Mouse (Mus musculus) retina, adult 2 months (tissue): ENCODE results near the gene Usp39.

Source experiments
- DNase-seq: peaks from one replicate; pipeline ENCODE4 v3.0.0-alpha.2; 2012; ENCODE audit warnings: low read depth, low spot score

Usp39 gene

DNA sequence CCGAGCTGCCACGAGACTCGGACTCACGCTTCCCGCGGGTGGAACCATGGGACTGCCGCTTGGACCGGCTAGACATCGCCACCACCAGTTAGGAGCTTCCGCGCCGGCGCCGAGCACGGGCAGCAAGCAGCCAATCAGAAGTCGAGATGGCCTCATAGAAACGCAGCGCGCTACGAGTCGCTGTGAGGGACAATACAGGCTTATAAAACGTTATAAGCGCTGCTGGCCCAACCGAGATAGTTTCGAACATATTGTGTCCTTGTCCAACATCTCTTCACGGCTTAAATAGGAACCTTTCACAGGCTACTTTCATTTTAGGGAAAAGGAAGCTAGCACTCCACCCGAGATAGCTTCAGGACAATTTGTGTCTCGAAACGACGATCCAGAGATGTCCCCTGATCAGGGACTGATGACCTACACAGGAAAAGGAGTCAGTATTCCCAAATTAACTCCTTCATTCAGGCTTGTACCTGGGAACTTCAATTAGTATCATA lies at the start of gene Usp39:
Usp39 (minus strand) TSS at position 111 of the 494 bp plus-strand sequence.
- peak; percentile 91 for DNase-seq

DNA sequence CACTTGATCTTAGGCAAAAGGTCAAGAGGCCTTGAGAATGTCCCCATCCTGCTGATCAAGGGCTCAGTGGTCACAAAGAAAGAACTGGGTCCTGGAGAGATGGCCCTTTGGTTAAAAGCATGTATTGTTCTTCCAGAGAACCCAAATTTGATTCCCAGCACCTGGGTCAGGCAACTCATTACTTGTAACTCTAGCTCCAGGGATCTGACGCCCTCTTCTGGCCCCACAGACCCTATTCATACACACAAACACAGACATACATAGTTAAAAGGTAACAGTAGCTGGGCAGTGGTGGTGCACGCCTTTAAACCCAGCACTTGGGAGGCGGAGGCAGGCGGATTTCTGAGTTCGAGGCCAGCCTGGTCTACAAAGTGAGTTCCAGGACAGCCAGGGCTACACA lies 47.4 kb upstream of the Usp39 start:
- no peak for DNase-seq

DNA sequence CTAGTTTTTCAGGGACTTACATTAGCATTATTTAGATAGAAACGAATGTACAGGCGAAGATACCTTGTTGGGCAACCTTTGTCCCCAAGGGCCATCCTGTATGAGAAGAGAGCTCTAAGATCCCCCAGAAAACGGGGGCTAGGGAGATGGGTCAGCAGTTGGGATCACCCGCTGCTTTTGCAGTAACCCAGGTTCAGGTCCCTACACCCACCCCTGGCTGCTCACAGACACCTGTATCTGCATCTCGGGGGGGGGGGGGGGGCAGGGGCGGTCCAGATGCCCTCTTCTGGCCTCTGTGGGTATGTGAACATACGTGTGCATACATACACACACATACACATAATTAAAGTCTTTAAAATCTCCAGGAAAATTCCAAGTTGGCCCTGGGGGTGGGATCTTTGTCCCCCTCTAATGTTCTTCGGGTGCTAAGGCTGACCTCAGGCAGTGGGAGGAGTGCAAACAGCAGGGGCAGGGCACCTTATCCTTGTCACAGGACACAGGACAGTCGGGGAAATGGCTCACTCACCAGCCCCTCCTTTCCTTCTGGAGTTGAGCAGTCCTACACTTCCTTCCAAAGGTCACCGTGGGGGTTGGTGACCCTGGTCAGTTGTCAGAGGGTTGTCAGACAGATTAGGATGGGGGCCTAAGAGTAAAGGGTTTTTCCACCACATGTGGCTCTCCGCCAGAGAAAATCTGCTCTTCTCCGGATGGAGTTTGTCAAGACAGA lies 46.0 kb upstream of the Usp39 start:
- DNase-seq, result no peak

DNA sequence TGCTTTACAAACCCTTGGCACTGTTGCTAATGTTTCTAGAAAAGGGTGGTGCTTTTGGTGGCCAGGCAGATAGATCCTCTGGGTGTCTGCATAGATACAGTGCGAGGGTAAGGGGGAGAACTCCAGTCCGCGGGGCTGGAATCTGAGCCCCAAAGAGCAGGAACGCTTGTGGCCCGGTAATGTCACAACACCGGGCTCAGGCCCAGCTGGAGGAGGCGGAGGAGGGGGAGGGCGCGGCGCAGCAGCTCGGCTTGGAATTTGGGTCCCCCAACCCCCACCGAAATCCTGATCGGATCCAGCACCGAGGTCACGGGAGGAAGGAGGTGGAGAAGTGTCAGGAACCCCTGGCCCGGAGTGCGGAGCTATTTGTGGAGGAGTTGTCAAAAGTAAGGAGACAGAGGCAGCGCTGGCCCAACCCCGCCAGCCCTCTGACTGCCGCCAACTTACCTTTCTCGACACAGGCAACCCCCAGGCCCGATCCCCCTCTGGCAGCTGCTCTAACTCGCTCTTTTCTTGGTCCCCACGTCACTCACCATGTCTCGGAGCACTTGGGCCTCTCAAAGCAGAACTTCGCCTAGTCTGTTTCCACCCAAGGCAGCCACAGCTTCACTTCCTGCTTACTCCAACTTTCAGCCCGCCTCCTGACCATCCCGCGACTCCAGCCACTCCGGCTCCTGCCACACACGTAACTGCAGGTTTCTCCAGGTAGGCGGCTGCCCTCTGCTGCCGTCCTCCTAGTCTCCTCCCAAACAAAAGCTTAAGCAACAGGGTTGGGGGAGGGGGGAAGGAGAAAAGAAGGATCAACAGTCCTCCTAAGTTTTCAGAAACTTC lies 45.2 kb upstream of the Usp39 start, which contains the start of gene Vamp8:
Vamp8 (minus strand) TSS at position 763 of the 831 bp plus-strand sequence.
- peak; percentile 45 for DNase-seq

DNA sequence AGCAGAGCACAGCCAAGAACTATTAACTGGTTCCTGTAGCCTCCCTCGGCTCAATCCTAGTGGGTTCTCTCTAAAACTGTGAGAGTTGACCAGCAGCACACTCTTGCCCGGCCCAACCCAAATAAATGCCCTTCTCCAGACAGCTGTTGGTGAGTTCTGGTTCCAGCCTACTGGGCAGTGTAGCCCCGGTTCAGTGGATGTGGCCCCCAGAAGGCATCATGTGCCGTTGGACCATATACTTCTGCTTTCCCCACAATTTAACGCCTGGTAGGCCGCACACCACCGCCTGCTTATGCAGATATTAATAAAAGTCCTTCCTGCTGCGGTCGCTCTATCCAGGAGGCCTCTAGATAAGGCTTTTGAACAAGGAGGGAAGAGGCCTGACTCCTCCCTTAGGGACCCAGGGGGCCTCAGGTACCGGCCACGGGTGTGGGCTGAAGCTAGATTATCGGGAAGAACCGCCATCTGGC lies 44.5 kb upstream of the Usp39 start:
- DNase-seq, result no peak

DNA sequence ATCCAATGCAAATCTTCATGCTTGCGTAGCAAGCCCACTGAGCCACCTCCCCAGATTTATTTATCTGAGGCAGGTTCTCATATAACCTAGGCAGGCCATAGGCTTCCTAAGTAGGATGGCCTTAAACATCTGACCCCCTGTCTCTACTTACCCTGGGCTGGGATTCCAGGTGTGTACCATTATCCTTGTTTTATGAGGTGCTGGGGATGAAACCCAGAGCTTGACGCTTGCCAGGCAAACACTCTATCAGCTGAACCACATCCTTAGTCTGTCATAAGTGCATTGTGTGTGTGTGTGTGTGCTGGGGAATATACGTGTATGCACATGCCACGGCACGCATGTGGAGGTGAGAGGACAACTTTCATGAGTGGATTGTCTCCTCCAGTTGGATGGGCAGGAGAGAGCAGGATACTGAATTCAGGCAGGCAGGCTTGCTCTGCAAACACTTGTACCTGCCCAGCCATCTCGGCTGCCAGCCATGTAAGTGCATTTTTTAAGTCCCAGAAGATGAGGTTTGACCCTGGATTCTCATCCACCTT lies 43.9 kb upstream of the Usp39 start:
- no peak for DNase-seq

DNA sequence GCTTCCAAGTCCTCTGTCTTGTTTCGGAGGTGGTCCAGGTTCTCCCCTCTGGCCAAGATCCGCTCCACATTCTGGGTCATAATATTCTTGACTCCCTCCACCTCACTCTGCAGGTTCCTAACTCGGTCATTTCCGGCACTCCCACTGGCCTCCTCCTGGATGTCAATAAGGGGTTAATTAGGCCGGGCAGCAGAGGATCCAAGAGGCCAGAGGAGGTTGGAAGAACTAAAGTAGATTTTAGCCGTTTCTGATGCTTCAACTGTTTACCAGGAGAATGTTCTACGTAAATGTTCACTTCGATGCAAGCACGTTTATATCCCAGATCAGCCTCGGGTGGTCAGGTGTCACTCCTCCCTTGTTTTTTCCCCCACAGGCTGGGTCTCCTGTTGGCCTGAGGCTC lies 43.3 kb upstream of the Usp39 start:
- no peak for DNase-seq

DNA sequence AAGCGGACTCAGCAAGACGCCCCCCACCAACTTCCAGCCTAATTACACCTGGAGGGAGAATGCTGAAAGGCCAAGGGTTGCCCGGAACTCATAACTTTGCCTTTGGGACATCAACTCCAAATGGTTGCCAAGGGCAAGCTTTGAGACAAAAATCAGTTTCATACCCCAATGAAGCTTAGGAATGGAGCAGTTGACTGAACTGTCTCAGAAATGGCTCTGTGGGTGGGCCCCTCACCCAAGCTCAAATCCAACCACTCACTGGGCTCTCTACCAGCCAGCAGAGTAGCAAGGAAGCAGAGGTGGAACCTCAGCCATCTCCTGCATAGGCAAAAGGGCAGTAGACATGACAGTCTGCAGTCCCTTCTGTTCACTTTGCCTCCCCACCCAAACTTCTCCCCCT lies 42.8 kb upstream of the Usp39 start:
- no peak for DNase-seq

DNA sequence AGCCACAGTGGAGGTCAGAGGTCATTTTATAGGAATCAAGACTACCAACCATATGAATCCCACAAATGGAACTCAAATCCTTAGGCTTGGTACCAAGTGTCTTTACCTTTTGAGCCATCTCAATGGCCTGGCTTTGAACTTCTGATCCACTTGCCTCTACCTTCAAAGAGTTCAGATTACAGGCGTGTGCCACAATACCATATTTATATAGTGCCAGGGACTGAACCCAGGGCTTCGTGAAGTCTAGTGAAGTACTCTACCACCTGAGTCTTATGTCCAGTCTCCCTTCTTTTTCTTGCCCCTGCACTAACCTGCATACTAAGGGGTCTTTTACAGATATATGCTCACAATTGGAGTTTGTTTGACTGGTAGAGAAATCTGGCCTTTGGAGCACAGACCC lies 41.6 kb upstream of the Usp39 start:
- DNase-seq, result no peak

DNA sequence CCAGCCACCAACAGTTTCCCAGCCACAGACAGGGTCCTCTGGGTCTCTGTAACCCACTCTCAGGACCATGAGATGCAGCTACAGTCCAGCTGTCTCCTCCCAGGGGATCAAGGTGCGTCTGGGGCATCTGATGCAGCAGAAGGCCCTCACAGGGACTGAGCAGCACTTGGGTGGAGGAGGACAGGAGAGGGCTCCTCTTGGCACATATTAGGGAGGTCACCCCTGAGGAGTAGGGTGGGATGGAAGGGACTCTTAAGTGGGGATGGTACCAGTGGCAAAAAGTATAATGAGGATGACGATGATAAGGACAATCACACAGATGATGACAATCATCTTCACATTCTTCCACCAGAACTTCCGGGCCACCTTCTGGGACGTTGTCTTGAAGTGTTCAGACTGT lies 40.3 kb upstream of the Usp39 start:
- DNase-seq, result no peak

DNA sequence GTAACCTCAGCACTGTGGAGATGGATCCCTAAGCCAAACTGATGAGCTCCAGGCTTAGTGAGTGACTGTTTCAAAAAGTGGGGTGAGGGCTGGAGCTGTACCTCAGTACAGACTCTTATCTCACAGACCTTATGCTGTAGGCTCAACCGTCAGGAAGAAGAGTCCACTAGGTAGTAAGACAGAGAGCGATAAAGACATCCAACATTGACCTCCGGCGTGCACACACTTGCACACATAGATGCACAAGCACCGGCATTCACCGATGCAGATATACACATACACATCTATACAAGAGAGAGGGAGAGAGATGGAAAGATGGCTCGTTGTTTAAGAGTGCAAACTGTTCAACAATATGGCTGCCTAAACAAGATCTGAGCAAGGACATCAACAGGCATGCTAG lies 39.0 kb upstream of the Usp39 start:
- DNase-seq, result no peak

DNA sequence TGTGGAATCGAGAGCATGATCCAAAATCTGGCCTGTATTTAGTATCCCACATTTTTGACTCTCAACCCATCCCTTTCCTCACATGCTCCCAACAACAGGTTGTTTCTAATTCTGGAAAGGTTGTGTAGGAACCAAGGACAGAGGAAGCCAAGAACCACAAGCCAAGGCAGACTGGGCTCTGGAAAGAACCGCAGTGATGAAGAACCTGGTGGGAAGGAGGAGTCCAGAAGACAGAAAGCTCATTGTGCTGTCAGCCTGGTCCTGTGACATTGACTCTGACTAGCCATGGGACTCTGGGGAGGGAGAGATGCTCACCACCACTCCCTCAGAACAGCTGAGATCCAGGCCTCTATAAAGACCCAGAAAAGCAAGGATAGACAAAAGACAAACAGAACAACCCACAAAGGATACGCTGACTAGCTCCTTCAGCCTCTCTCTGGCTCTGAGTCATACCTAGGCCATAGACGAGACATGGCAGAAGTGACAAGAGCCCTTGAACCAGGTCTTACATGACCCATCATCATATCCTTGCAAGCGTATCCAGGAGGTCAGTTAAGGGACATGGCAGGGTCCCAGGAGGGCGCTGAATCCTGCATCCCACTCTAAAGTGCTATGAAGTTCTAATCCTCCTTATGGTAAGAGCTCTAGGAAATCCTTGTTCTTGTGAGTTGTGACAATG lies 38.3 kb upstream of the Usp39 start:
- no peak for DNase-seq

DNA sequence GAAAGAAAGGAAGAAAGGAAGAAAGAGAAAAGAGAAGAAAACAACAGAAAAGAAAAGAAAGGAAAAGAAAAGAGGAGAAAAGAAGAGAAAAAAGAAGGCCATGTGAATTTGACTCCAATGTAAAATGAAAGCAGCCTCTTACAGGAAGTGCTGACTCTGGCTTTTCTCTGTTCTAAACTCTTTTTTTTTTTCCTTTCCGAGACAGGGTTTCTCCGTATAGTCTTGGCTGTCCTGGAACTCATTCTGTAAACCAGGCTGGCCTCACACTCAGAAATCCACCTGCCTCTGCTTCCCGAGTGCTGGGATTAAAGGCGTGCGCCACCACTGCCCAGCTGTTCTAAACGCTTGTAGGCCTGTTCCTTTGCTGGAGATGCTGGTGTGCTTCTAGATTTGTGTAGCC lies 37.5 kb upstream of the Usp39 start:
- no peak for DNase-seq

DNA sequence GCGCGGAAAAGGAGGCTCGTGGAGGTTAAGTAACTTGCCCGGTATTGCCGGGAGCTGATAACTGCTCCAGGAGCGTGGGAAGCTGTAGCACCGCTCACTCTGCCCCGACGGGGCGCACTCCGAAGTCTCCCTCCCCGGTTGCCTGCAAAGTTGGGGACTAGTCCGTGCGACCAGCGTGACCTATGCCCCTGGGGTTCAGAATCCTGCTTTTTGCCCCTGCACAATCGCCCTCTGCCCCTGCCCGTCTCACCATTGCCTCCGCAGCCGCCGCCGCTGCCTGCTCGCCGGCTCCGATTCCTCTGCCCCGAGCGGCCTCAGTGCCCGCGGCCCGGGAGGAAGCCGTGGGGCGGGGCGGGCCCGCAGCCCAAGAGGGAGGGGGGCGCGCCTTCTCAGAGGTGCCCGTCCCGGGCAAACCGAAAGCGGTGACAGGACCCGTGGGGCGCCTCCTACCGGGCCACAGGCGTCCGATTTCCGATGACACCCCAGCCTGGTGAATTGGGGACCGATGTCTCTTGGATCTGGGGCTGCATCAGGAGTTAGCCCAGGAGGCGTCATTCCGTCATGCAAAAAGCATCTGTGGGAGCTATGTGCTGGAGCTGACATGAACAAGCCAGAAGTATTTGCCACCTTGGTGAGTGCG lies 35.3 kb upstream of the Usp39 start, which contains the start of gene Vamp5:
Vamp5 (minus strand) TSS at position 338 of the 640 bp plus-strand sequence.
- DNase-seq, result no peak

DNA sequence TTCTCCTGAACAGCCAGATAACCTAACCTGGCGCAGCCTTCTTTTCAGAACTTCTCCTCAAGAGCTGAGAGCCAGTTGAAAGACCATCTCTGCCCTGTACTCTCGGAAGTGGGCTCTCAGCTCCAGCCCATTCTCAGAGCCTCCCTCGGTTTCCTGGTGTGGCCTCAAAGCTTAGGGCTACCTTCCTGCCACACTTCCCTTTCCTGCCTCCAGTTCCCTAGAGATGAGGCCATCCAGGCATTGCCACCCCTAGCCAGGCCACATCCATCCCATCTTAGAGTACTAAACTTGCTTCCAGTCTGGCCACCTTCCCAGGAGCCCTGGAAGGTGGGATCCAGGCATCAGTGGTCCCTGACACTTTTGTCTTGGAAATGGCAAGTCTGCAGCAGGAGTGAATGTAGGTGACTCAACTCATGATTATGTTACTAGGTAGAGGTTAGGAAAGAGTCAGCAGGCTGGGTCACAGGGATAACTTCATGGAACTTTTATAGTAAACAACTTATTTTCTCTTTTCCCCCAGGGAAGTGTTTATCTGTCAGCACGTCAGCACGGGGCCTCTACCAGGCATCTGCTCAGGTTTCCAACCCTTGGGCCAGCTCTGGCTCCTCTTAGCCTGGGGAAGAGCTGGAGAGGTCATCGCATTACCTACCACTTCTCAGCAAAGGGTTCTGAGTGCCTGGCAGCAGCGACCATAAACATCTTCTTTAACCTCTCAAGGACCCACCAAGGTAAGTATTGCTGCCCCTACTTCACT lies 34.6 kb upstream of the Usp39 start:
- DNase-seq, result no peak

DNA sequence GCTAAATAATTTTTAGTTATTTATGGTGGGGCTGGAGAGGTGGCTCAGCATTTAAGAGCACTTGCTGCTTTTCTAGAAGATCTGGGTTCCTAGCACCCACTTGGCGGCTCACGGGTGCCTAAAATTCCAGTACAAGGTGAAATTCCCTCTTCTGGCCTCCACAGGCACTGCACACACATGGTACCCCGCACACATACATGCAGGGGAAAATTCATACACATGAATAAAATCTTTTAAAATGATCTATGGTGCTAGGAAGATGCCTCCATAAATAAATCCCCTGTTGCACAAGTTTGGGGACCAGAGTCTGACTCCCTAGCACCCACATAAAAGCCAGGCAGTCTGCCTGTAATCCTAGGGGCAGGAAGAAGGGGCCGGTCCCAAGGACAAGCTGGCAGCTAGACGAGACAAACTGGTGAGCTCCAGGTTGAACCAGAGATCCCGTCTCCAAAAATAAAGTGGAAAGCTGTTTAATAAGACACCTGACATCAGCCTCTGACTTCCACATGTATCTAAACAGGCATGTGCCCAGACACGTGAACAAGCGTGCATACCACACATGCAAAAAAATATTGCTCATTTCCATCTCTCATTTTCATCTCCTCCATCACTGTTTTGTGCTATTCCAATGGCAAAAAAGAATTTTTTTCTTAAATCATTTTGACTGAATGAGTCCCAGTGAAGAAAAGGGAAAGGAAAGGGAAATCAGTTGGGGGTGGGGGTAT lies 33.7 kb upstream of the Usp39 start:
- DNase-seq, result no peak

DNA sequence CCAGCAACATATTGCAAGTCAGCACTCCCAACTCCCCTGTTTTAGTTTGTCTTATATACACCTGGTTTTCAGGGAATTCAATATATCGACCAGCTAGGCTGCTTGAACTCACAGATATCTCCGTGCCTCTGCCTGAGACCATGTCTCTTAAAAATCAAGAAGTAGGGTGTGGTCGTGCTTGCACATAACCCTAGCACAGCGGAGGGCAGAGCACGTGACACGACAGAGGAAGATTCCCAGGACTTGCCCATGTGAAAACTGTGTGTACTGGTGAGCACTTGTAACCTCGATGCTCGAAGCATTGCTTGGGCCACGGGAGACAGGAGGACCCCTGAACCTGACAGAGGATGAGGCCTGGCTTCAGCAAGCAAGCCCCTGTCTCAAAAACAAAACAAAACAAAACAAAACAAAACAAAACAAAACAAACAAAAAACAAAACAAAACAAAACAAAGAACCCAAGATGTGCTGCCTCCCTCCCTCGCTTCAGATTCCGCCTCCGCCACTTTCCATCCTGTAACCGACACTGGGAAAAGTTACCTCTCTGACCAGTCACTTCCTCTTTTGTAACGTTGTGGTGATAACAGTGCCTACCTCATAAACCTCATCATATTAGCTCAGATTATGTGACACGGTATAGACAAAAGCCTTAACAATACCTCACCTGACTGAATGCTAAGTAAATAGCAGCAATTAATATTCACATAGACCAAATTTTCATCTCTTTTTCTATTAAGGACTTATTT lies 30.0 kb upstream of the Usp39 start:
- no peak for DNase-seq

DNA sequence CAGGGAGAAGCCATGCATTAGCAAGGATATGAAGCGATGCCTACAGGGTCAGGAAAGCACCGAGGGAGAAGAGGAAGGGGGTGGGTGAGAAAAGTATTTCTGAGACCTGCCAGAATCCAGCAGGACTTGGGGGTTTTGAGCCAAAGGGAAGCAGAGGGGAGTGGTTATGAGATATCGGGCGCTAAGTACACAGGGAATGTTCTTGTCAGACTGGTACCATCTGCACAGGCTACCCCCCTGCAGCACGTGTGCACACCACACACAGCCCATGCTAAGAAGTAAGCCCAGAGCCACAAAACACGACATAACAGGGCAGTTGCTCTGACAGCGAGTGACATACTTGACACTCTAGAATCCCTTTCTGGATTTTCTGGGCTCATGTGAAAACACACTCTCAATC lies 29.2 kb upstream of the Usp39 start:
- no peak for DNase-seq

DNA sequence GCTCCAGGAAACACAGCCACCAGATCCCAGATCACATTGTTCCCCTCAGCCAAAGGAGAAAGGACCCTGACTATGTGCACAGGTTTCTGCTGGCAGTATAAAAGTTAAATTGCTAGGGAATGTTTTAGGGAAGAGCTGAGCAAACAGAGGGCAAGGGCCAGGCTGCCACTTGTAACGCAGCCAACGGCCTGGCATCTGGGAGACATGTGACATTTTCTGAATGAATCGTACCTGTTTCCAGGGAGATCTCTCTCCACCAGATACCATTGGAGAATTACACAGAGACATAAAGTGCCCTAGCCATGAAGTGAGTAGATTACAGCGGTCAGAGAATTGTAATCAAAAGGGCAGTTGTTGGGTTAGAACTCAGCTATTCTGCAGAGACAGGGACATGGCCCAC lies 28.2 kb upstream of the Usp39 start:
- DNase-seq, result no peak
